ENCODE assay signal across 22 mouse cellular contexts in the genomic region with DNA sequence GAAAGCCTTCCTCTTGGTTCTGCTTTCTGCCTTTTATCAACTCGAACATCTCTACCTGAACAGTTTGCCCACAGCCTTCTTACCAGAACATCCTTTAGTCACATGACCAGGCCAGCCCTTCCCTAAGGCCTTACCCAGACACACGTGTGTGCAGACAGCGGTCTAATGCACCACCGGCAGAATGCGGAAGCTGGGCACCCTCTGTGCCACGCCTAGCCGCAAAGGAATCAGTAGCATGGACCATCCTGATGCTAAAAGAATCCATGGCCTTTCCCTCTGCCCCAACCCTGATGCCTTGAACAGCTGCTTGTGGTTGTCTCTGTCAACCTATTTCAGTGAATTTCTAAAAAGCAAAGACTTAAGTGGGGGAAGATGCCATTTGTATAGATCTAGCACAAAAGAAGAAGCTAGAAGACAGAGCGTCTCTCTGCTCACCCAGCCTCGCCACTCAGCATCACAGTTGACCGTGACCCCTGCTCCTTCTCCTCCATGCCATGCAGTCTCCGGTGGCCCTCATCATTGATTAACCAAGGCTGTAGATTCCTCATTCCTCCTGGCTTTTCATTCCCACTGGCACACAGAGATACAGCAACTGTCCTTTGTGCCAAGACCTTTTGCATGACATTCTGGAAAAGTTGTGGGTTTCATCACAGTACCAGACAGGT.
A peak's percentile ranks its signal among the peaks of the same experiment; 100 is the strongest.
DNase-seq lines count a peak whose midpoint lies in the region; ATAC-seq and TF ChIP-seq lines count a peak whose summit lies in the region.
"Had no signal": no experiment of that assay in that cellular context is flagged by ENCODE, and none has a peak within 500 bp of the region (broad histone marks: within the 10 kb centered on the region; RNA-seq: fewer than 3 reads in every experiment).

No protein-coding gene starts in this region.

- no peak overlapping the region for H3K4me2 ChIP-seq in heart, embryonic 12.5 days
- H3K4me2 ChIP-seq: embryonic facial prominence, embryonic 13.5 days; hindbrain, embryonic 12.5 days; limb, embryonic 15.5 days; liver, embryonic 15.5 days; neural tube, embryonic 15.5 days had no signal

- peaks cover 11% of the 10 kb centered on the region for H3K4me1 ChIP-seq in heart, embryonic 12.5 days (replicated peaks)
- H3K4me1 ChIP-seq: limb, embryonic 15.5 days; liver, embryonic 15.5 days had no signal

- H3K9ac ChIP-seq in heart, embryonic 12.5 days: no peak overlapping the region
- H3K9ac ChIP-seq: embryonic facial prominence, embryonic 13.5 days; hindbrain, embryonic 12.5 days; limb, embryonic 15.5 days; liver, embryonic 15.5 days; neural tube, embryonic 15.5 days had no signal

- no peak for TF ChIP-seq CTCF in left cerebral cortex, adult 2 months (IDR thresholded peaks at IDR 0.05)

- H3K9me3 ChIP-seq in heart, embryonic 12.5 days (replicated peaks): no peaks in the 10 kb centered on the region
- H3K9me3 ChIP-seq: embryonic facial prominence, embryonic 13.5 days; heart, embryonic 10.5 days; hindbrain, embryonic 12.5 days; limb, embryonic 15.5 days; liver, embryonic 15.5 days; neural tube, embryonic 15.5 days had no signal

- ATAC-seq in granulocyte monocyte progenitor cell, adult 5-6 weeks (replicated peaks; ENCODE audit: poor library complexity, severe bottlenecking): peak; percentile 96
- peak; percentile 70 for ATAC-seq in monocyte, adult 5-6 weeks (replicated peaks; ENCODE audit: insufficient number of reproducible peaks, low FRiP score, low TSS enrichment, poor library complexity, severe bottlenecking)
- ATAC-seq in heart, embryonic 12.5 days (ENCODE audit: insufficient number of reproducible peaks, low FRiP score): no peak
- ATAC-seq: forebrain, embryonic 14.5 days; inflammation-experienced regulatory T-cells, adult 6 months had no signal

- no peak overlapping the region for H3K27ac ChIP-seq in heart, embryonic 12.5 days (ENCODE audit: poor library complexity, severe bottlenecking)
- H3K27ac ChIP-seq in left cerebral cortex, adult 2 months: no peak overlapping the region
- H3K27ac ChIP-seq: embryonic facial prominence, embryonic 13.5 days; heart, embryonic 10.5 days; hindbrain, embryonic 12.5 days; limb, embryonic 15.5 days; liver, embryonic 15.5 days; neural tube, embryonic 15.5 days had no signal

- intact Hi-C loops in left cerebral cortex, adult 2 months (cut with DNase I): no loop called here

- H3K36me3 ChIP-seq in heart, embryonic 12.5 days: peaks cover 31% of the 10 kb centered on the region
- H3K36me3 ChIP-seq: liver, embryonic 15.5 days had no signal

- H3K27me3 ChIP-seq in heart, embryonic 12.5 days (replicated peaks): no peaks in the 10 kb centered on the region
- H3K27me3 ChIP-seq: embryonic facial prominence, embryonic 13.5 days; hindbrain, embryonic 12.5 days; limb, embryonic 15.5 days; neural tube, embryonic 15.5 days had no signal

- peak; percentile 47 to 67 for DNase-seq in kidney, adult 8-10 months
- peak; percentile 69 for DNase-seq in kidney, postnatal 14 days
- no peak for DNase-seq in frontal cortex, postnatal 14 days (ENCODE audit: low spot score in 2 of 2)
- DNase-seq in embryo, embryonic 10.5 days (ENCODE audit: low spot score): no peak
- no peak for DNase-seq in left cerebral cortex, adult 2 months (ENCODE audit: extremely low spot score in 1 of 2, low spot score in 2 of 2)
- DNase-seq: cerebellum, adult 8-10 months; gastrocnemius, postnatal 36 days; heart, postnatal 10 days; layer of hippocampus, postnatal 36 days; midbrain, embryonic 14.5 days; retina, postnatal 1 day had no signal

- no peak overlapping the region for H3K4me3 ChIP-seq in heart, embryonic 12.5 days
- H3K4me3 ChIP-seq in left cerebral cortex, adult 2 months: no peak overlapping the region
- H3K4me3 ChIP-seq: embryonic facial prominence, embryonic 13.5 days; heart, embryonic 10.5 days; hindbrain, embryonic 12.5 days; limb, embryonic 15.5 days; liver, embryonic 15.5 days; neural tube, embryonic 15.5 days had no signal

- WGBS in heart, embryonic 12.5 days: 88% methylated on average over 11 of the region's 11 CpGs

Comparison
In these comparisons a context has a peak if more than half of its experiments do, and no peak if none do; other contexts are left out.
1. DNase-seq: peak in kidney, adult 8-10 months (2 of 2) and kidney, postnatal 14 days (single experiment); none in frontal cortex, postnatal 14 days (0 of 2), embryo, embryonic 10.5 days (single experiment) and left cerebral cortex, adult 2 months (0 of 2).